Mouse (Mus musculus): ENCODE measurements around the gene Hip1r. TPM values are rescaled to one million over a fixed set of nuclear protein-coding genes. Genes with fewer than 3 reads are reported as not detected.

The Hip1r gene
- total and polyA plus RNA-seq, 3 experiments = 16.6 to 31.6 TPM; not detected in 1

GRCm38 (mm10) chr5:124031068-124031955 is 57.9 kb downstream of the Hip1r start:
- peak overlapping the region; percentile 89 for H3K9ac ChIP-seq (ENCODE audit: control insufficient read depth, low read depth, low read length, poor library complexity, severe bottlenecking)
- H3K36me3 ChIP-seq (ENCODE audit: control insufficient read depth in 1 of 2, insufficient read depth in 2 of 2, low read length in 2 of 2) = peaks cover 2 to 39% of the 10 kb centered on the region in 2 experiments
- peaks cover 54% of the 10 kb centered on the region for H3K79me2 ChIP-seq (ENCODE audit: control insufficient read depth, insufficient read depth, low read length, poor library complexity)
- H3K4me3 ChIP-seq (ENCODE audit: control insufficient read depth in 1 of 2, insufficient read depth in 1 of 2, low read depth in 2 of 2, low read length in 2 of 2) = peak overlapping the region; percentile 73 to 90
- H3K9me3 ChIP-seq (replicated peaks; ENCODE audit: insufficient read depth, low read length) = no peaks in the 10 kb centered on the region
- peak; percentile 93 for DNase-seq (ENCODE audit: low read depth, low spot score)
- H3K27me3 ChIP-seq (ENCODE audit: control insufficient read depth in 1 of 2, insufficient read depth in 2 of 2, low read length in 2 of 2) = no peaks in the 10 kb centered on the region
- peak overlapping the region; percentile 81 for H3K27ac ChIP-seq (ENCODE audit: control insufficient read depth, low read depth, low read length)
- H3K4me1 ChIP-seq (ENCODE audit: control insufficient read depth in 1 of 2, insufficient read depth in 2 of 2, low read length in 2 of 2) = peaks cover 24 to 39% of the 10 kb centered on the region in 2 experiments
- TF ChIP-seq TCF12 (IDR thresholded peaks at IDR 0.05; ENCODE audit: low read depth, low read length) = peak; percentile 89
- TF ChIP-seq MAFK (IDR thresholded peaks at IDR 0.05; ENCODE audit: borderline replicate concordance, low read depth, low read length) = no peak
- TF ChIP-seq POLR2A (IDR thresholded peaks at IDR 0.05; ENCODE audit: control insufficient read depth in 1 of 2, insufficient read depth in 1 of 2, low read depth in 1 of 2, low read length in 2 of 2, poor library complexity in 1 of 2) = peak; percentile 40 to 53; a peak in 2 of 4 replicates
- 0 out of 2 replicates have a peak, but pooled peaks have one; percentile 36 for TF ChIP-seq ZKSCAN1 (IDR thresholded peaks at IDR 0.05; ENCODE audit: low read depth, low read length)
- no peak for TF ChIP-seq JUND (IDR thresholded peaks at IDR 0.05; ENCODE audit: low read depth, low read length)
- TF ChIP-seq NELFE (IDR thresholded peaks at IDR 0.05; ENCODE audit: low read depth, low read length) = peak; percentile 35; the same call in 1 of the 2 replicates
- TF ChIP-seq SMC3 (IDR thresholded peaks at IDR 0.05; ENCODE audit: low read depth, low read length) = no peak
- no peak for TF ChIP-seq MEF2A (IDR thresholded peaks at IDR 0.05; ENCODE audit: extremely low read depth, insufficient replicate concordance, low read depth, low read length, poor library complexity, severe bottlenecking)
- TF ChIP-seq ETS1 (IDR thresholded peaks at IDR 0.05; ENCODE audit: low read depth, low read length) = peak; percentile 84
- peak; percentile 88 for TF ChIP-seq RCOR1 (IDR thresholded peaks at IDR 0.05; ENCODE audit: low read depth, low read length)
- peak; percentile 90 for TF ChIP-seq SIN3A (IDR thresholded peaks at IDR 0.05; ENCODE audit: low read length)
- no peak for TF ChIP-seq POLR2AphosphoS2 (IDR thresholded peaks at IDR 0.05; ENCODE audit: low read length)
- peak; percentile 85 for TF ChIP-seq MAZ (IDR thresholded peaks at IDR 0.05; ENCODE audit: low read depth, low read length)
- TF ChIP-seq MYC (IDR thresholded peaks at IDR 0.05; ENCODE audit: low read depth, low read length) = peak; percentile 69; the same call in 1 of the 2 replicates
- peak; percentile 73 for TF ChIP-seq ZNF384 (IDR thresholded peaks at IDR 0.05; ENCODE audit: low read depth, low read length)
- TF ChIP-seq MAX (IDR thresholded peaks at IDR 0.05; ENCODE audit: low read length) = peak; percentile 56; the same call in 1 of the 2 replicates
- no peak for TF ChIP-seq UBTF (IDR thresholded peaks at IDR 0.05; ENCODE audit: borderline replicate concordance, insufficient read depth, low read depth, low read length)
- no peak for TF ChIP-seq NRF1 (IDR thresholded peaks at IDR 0.05; ENCODE audit: insufficient read depth, low read depth, low read length, poor library complexity, severe bottlenecking)
- TF ChIP-seq TAL1 (IDR thresholded peaks at IDR 0.05; ENCODE audit: low read length) = peak; percentile 94
- no peak for TF ChIP-seq E2F4 (IDR thresholded peaks at IDR 0.05; ENCODE audit: borderline replicate concordance, low read depth, low read length)
- TF ChIP-seq GABPA (IDR thresholded peaks at IDR 0.05; ENCODE audit: low read depth, low read length) = no peak
- TF ChIP-seq ZC3H11A (IDR thresholded peaks at IDR 0.05; ENCODE audit: low read depth, low read length) = no peak
- TF ChIP-seq KAT2A (conservative IDR thresholded peaks at IDR 0.05; ENCODE audit: low read depth, low read length) = no peak
- TF ChIP-seq USF1 (IDR thresholded peaks at IDR 0.05; ENCODE audit: low read depth, low read length) = no peak
- 0 out of 2 replicates have a peak, but pooled peaks have one; percentile 27 for TF ChIP-seq ELF1 (IDR thresholded peaks at IDR 0.05; ENCODE audit: low read depth, low read length)
- no peak for TF ChIP-seq CHD1 (IDR thresholded peaks at IDR 0.05; ENCODE audit: low read depth, low read length)
- no peak for TF ChIP-seq RAD21 (IDR thresholded peaks at IDR 0.05; ENCODE audit: low read depth, low read length)
- TF ChIP-seq USF2 (IDR thresholded peaks at IDR 0.05; ENCODE audit: borderline replicate concordance in 1 of 2, insufficient read depth in 1 of 2, low read depth in 1 of 2, low read length in 2 of 2) = no peak
- TF ChIP-seq BHLHE40 (IDR thresholded peaks at IDR 0.05; ENCODE audit: borderline replicate concordance, low read depth, low read length) = peak; percentile 66; the same call in 1 of the 2 replicates
- TF ChIP-seq EP300 (IDR thresholded peaks at IDR 0.05; ENCODE audit: low read depth in 1 of 2, low read length in 2 of 2) = peak; percentile 87 to 88
- TF ChIP-seq TBP (IDR thresholded peaks at IDR 0.05; ENCODE audit: low read depth, low read length) = no peak; the same call in 1 of the 2 replicates
- 0 out of 2 replicates have a peak, but pooled peaks have one; percentile 39 for TF ChIP-seq MYB (IDR thresholded peaks at IDR 0.05; ENCODE audit: low read depth, low read length)
- no peak for TF ChIP-seq CTCF (IDR thresholded peaks at IDR 0.05 in 2 of 3, conservative IDR thresholded peaks at IDR 0.05 in 1 of 3; ENCODE audit: control insufficient read depth in 1 of 3, insufficient read depth in 1 of 3, low read depth in 2 of 3, low read length in 3 of 3, poor library complexity in 1 of 3, severe bottlenecking in 1 of 3)
- peak; percentile 81 for TF ChIP-seq GATA1 (IDR thresholded peaks at IDR 0.05; ENCODE audit: low read depth, low read length)
- TF ChIP-seq HCFC1 (IDR thresholded peaks at IDR 0.05; ENCODE audit: low read depth, low read length) = no peak

All from MEL (cell line).